Mouse (Mus musculus) midbrain, postnatal 0 days (tissue): ENCODE data around the gene Wdr24. TPM values are rescaled to one million over a fixed set of nuclear protein-coding genes. Genes with fewer than 3 reads are reported as not detected.
A peak's percentile ranks its signal among the peaks of the same experiment; 100 is the strongest.

ENCODE experiments used
- ATAC-seq: fragments of 200-750 bp; cut with Nextera tagmentation; 2 replicates; pipeline ENCODE4 v1.8.0; 2017; ENCODE audit warnings: moderate number of reproducible peaks, mild to moderate bottlenecking, moderate TSS enrichment, moderate library complexity; ENCODE audit not compliant: low FRiP score
- DNase-seq: peaks from one replicate; pipeline ENCODE4 v3.0.0-alpha.2; 2015; ENCODE audit warnings: low spot score
- H3K27ac ChIP-seq: fragments of 300-500 bp; sonication (generic); 2 replicates; pipeline ENCODE4 v1.5.1; 2014; ENCODE audit warnings: low read depth, mild to moderate bottlenecking, low read length, mixed read lengths
- H3K27me3 ChIP-seq: fragments of 300-500 bp; sonication (generic); 2 replicates; pipeline ENCODE4 v1.6.1; 2014; ENCODE audit warnings: low read length, control low read depth, mixed read lengths; ENCODE audit not compliant: insufficient read depth
- H3K36me3 ChIP-seq: fragments of 300-500 bp; sonication (generic); 2 replicates; pipeline ENCODE4 v1.6.1; 2014; ENCODE audit warnings: low read length, control low read depth, mixed read lengths; ENCODE audit not compliant: insufficient read depth
- H3K4me1 ChIP-seq: fragments of 300-500 bp; sonication (generic); 2 replicates; pipeline ENCODE4 v1.6.1; 2014; ENCODE audit warnings: mild to moderate bottlenecking, control low read depth, antibody characterized with exemption, low read length, mixed read lengths; ENCODE audit not compliant: insufficient read depth
- H3K4me2 ChIP-seq: fragments of 300-500 bp; sonication (generic); 2 replicates; pipeline ENCODE4 v1.6.1; 2014; ENCODE audit warnings: low read depth, mild to moderate bottlenecking, low read length, mixed read lengths; ENCODE audit not compliant: poor library complexity, severe bottlenecking
- H3K4me3 ChIP-seq: fragments of 300-500 bp; sonication (generic); 2 replicates; pipeline ENCODE4 v1.5.1; 2014; ENCODE audit warnings: low read depth, mild to moderate bottlenecking, low read length, moderate library complexity
- H3K9ac ChIP-seq: fragments of 300-500 bp; sonication (generic); replicated peaks from 2 replicates; pipeline ENCODE4 v1.6.1; 2014; ENCODE audit warnings: mild to moderate bottlenecking, low read length, moderate library complexity, mixed read lengths; ENCODE audit not compliant: poor library complexity, severe bottlenecking
- H3K9me3 ChIP-seq: fragments of 300-500 bp; sonication (generic); 2 replicates; pipeline ENCODE4 v1.6.1; 2016; ENCODE audit warnings: low read length, control low read depth
- CTCF ChIP-seq: IDR thresholded peaks from 2 replicates; pipeline ENCODE4 v1.5.1; 2016; ENCODE audit warnings: antibody characterized with exemption, mild to moderate bottlenecking
- WGBS: fragments of 180-500 bp; shearing (Covaris S2); extraction: QIAGEN DNeasy Blood & Tissue Kit; methylation state at CpG from one replicate; pipeline ENCODE4 v1.1.7; 2014; 5-methylcytosine and 5-hydroxymethylcytosine counted together
- polyA plus RNA-seq: library from polyadenylated mRNA; unstranded; fragments of >200 nt; fragmentation: Nextera tagmentation; extraction: Ambion mirVana; gene quantifications from 2 replicates; pipeline ENCODE4 v1.2.1, GENCODE M21; 2015
- total RNA-seq: library from RNA; depleted of rRNA; stranded (reverse); fragments of >200 nt; gene quantifications from 2 replicates; pipeline ENCODE4 v1.2.3, GENCODE M21; 2014

Gene Wdr24
- total and polyA plus RNA-seq, 2 experiments from 2014 or later, result 24.7 to 33.4 TPM

DNA sequence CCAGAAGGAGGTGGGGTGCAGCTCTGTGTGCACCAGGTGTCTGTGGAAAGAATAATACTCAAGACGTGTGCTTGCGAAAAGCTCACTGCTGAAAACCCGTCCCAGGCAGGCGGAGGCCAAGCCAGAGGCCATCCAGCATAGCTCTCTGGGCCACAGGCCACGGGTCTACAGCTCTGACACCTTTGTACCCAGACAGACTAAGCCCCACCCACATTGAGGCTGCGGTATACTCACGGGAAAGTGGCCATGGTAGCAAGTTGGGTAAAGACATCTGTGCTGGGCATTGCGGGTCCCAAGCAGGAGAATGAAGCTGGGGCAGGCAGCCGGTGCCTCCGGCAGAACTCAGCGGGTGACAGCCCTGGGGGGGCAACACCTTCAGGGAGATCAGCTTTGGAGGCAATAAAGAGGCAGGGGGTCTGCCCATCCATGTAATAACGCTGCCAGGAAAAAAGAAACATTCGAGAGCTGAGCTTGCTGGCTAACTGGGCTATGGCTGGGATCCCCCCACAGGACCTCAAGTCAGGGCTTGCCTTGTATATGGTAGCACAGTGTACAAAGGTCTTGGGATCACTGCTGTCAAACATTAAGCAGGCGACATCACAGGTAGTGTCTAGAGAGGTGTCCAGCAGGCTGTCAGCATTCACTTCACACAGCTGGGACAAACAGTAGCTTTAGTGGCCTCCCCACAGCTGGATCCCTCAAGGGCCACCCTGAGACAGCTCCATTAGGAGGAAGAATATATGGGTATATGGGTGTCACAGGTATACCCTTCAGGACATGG lies 16.2 kb downstream of the Wdr24 start:
- Histone ChIP-seq H3K27ac (no peak overlapping the region), H3K4me3 (no peak overlapping the region), H3K4me2 (no peak overlapping the region), H3K4me1 (peaks cover 26% of the 10 kb centered on the region), H3K9me3 (no peaks in the 10 kb centered on the region), H3K36me3 (peaks cover 46% of the 10 kb centered on the region), H3K9ac (no peak overlapping the region), H3K27me3 (no peaks in the 10 kb centered on the region)
- TF ChIP-seq CTCF, result no peak
- WGBS, result 87% methylated on average over 14 of the region's 14 CpGs
- no peak for ATAC-seq
- no peak for DNase-seq

DNA sequence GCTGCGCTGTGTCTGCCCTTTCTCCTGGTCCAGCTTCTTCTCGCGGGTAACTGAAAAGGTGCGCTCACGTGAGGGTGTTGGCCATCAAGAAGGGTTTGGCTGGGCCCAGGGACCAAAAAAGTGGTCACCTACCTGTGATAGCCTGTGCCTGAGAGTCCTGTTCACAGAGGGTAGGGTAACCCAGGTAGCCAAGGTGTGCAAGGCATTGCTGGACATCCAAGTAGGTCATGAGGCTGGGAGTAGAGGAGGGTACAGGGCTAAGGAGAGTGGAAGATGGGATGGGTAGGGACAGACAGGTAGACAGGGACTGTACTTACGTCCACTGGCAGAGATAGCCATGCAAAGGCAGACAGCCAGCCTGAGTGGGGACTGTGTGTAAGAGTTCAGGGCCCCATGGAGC lies 17.1 kb downstream of the Wdr24 start:
- over 99% methylated on average over 6 of the region's 6 CpGs for WGBS
- peaks cover 22% of the 10 kb centered on the region for H3K4me1 ChIP-seq

DNA sequence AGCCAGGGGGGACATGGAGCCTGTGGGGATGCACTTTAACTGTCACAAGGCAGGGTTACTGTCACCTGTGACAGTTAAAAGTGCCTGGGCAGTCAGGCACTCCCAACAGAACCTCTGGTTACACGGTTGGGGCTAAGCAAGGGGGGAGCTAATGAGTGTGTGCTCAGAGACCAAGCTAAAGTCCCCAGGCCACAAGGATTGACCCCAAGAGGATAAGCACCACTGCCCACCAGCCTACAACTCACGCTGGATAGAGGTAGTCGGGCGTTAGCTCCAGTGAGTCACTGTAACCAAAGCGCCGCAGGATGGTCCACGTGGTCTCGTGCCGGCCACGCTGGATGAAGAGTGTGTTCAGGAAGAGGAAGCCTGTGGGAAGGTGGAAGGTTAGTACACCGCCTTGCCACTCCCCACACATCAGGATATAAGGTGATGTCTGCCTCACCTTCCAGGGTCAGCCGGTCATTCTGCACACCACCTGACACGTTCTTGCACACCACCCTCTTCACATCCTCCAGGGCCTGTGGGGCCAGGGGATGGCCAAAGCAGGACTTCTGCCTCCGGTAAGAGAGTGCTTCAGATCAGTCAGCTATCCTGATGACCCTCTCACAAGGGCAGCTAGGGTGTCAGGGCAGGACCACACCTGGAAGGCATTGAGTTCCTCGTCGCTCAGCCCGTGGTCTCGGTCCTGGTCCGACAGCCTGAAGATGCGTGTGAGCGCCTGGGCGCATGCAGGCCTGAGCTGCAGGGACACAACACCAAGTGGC lies 17.9 kb downstream of the Wdr24 start, which contains the start of gene Gm20683:
TSS of gene Gm20683 (minus strand) at position 647 of the 764 bp plus-strand sequence.
- peaks cover 15% of the 10 kb centered on the region for H3K4me1 ChIP-seq
- WGBS, result 94% methylated on average over 22 of the region's 22 CpGs
- peaks cover 37% of the 10 kb centered on the region for H3K36me3 ChIP-seq
- no peak within 1 kb of the TSS for H3K27ac ChIP-seq
- ATAC-seq (no peak), DNase-seq (no peak)
- H3K27me3 ChIP-seq, result no peaks in the 10 kb centered on the region
- no peak within 1 kb of the TSS for H3K4me2 ChIP-seq
- H3K4me3 ChIP-seq, result no peak within 1 kb of the TSS
- no peak within 1 kb of the TSS for H3K9ac ChIP-seq
- TF ChIP-seq CTCF, result no peak
- H3K9me3 ChIP-seq, result no peaks in the 10 kb centered on the region

More for the DNA sequence above, 17.1 kb downstream of the Wdr24 start:
- Histone ChIP-seq H3K4me2 (no peak overlapping the region), H3K9me3 (no peaks in the 10 kb centered on the region), H3K27ac (no peak overlapping the region), H3K9ac (no peak overlapping the region), H3K4me3 (no peak overlapping the region), H3K27me3 (no peaks in the 10 kb centered on the region), H3K36me3 (peaks cover 37% of the 10 kb centered on the region)
- ATAC-seq (no peak), DNase-seq (no peak)
- TF ChIP-seq CTCF, result no peak

DNA sequence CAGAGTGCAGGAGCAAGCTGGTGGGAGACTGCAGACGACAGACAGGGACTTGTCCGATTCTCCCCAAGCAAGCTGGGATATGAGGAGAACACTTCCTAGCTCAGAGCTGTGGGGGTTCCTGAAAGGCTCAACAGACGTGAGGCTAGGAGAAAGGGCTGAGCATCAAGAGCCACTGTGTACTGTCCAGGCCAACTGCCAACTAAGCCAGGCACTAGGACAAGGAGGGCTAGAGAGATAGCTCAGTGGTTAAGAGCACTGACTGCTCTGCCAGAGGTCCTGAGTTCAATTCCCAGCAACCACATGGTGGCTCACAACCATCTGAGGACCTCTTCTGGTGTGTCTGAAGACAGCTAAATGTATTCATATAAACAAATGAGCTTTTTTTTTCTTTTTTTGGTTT lies 19.1 kb downstream of the Wdr24 start:
- no peaks in the 10 kb centered on the region for H3K27me3 ChIP-seq
- H3K9me3 ChIP-seq, result no peaks in the 10 kb centered on the region
- H3K4me3 ChIP-seq, result no peak overlapping the region
- H3K4me2 ChIP-seq, result no peak overlapping the region
- no peak overlapping the region for H3K9ac ChIP-seq
- DNase-seq (no peak), ATAC-seq (no peak)
- H3K36me3 ChIP-seq, result peaks cover 38% of the 10 kb centered on the region
- 78% methylated on average over 3 of the region's 3 CpGs for WGBS
- H3K27ac ChIP-seq, result no peak overlapping the region
- no peak for TF ChIP-seq CTCF
- peaks cover 11% of the 10 kb centered on the region for H3K4me1 ChIP-seq

DNA sequence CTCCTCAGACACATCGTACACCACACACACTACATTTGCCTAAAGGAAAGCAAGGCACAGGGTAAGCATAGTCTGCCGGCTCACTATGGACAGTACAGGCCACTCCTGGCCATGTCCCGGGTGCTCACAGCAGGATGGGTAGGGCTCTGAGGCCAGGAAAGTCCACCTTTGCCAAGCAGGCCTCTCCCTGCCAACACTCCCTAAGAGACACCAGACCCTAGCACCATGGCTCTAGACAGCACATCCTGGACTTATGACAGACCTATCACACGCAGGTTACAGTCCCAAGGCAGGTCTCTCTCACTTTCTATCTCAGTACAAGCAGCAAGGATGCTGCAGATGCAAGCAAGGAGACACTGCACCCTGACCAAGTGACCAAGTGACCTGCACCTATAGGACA lies 19.7 kb downstream of the Wdr24 start:
- no peak for TF ChIP-seq CTCF
- ATAC-seq (no peak), DNase-seq (no peak)
- Histone ChIP-seq H3K9ac (peak overlapping the region; percentile 73), H3K36me3 (peaks cover 41% of the 10 kb centered on the region), H3K9me3 (no peaks in the 10 kb centered on the region), H3K4me3 (peak overlapping the region; percentile 79), H3K27me3 (no peaks in the 10 kb centered on the region), H3K27ac (no peak overlapping the region), H3K4me1 (peaks cover 9% of the 10 kb centered on the region), H3K4me2 (peak overlapping the region; percentile 64)
- 96% methylated on average over 4 of the region's 4 CpGs for WGBS
